Mouse (Mus musculus): ENCODE measurements around the gene Ccdc187. TPM values are rescaled to one million over a fixed set of nuclear protein-coding genes. Genes with fewer than 3 reads are reported as not detected.

Gene Ccdc187
- polyA plus RNA-seq, 1 experiment from 2014 or later = not detected

DNA sequence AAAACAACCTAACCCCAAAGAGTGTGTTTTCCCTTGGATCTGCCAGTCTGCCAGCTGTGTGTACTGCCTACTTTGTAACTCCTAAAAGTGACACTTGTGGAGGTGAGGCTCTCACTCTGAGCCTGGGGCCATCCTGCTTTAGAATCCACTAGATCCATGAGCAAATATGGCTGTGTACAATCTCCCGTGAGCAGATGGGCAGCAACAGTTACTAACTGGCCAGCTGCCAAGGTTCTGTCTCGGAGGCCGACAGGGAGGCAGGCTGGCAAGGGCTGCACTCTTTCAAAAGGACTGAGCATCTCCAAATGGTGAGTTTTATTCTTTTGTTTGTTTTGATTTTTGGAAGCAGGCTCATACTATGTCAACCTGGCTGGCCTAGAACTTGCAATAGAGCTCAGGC is 79.8 kb downstream of the Ccdc187 start:
- Histone ChIP-seq H3K4me1 (ENCODE audit: control insufficient read depth, insufficient read depth, low read length) (no peaks in the 10 kb centered on the region), H3K4me2 (ENCODE audit: low read depth, low read length) (no peak overlapping the region), H3K27ac (replicated peaks; ENCODE audit: low read depth, low read length) (no peak overlapping the region), H3K9ac (replicated peaks; ENCODE audit: low read length) (no peak overlapping the region), H3K4me3 (ENCODE audit: low read depth, low read length) (no peak overlapping the region), H3K9me3 (replicated peaks; ENCODE audit: control insufficient read depth, low read length) (no peaks in the 10 kb centered on the region), H3K27me3 (ENCODE audit: control insufficient read depth, insufficient read depth, low read length) (no peaks in the 10 kb centered on the region), H3K36me3 (replicated peaks; ENCODE audit: control insufficient read depth, insufficient read depth, low read depth, low read length) (peaks cover 6% of the 10 kb centered on the region; the same call in 1 of the 2 replicates)
- WGBS = 58% methylated on average over 3 of the region's 3 CpGs
- ATAC-seq (replicated peaks; ENCODE audit: insufficient number of reproducible peaks, low FRiP score, low TSS enrichment, low read depth) (no peak), DNase-seq (ENCODE audit: low spot score) (no peak)

DNA sequence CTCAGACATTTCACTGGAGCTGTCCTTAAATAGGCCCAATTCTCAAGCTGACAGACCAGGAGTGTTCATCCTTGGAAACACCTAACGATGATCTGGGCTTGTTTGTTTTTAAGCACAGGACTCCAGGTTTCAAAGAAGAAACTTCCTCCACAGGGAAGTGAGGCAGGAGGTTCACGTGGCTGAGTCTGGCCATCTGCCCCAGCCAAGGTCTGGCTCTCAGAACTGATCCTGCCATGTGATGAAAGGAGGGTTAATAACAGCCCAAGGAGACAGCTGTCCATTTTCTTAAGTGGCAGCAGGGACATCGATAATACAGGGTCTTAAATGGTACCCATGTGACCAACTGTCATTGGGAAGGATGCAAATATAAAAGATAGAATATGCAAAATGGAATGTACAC is 84.8 kb downstream of the Ccdc187 start:
- no peak for ATAC-seq (replicated peaks; ENCODE audit: insufficient number of reproducible peaks, low FRiP score, low TSS enrichment, low read depth)
- Histone ChIP-seq H3K27me3 (ENCODE audit: control insufficient read depth, insufficient read depth, low read length) (peaks cover 34% of the 10 kb centered on the region), H3K4me3 (ENCODE audit: low read depth, low read length) (no peak overlapping the region), H3K4me2 (ENCODE audit: low read depth, low read length) (no peak overlapping the region), H3K9ac (replicated peaks; ENCODE audit: low read length) (no peak overlapping the region), H3K9me3 (replicated peaks; ENCODE audit: control insufficient read depth, low read length) (no peaks in the 10 kb centered on the region), H3K4me1 (ENCODE audit: control insufficient read depth, insufficient read depth, low read length) (peaks cover 4% of the 10 kb centered on the region), H3K36me3 (replicated peaks; ENCODE audit: control insufficient read depth, insufficient read depth, low read depth, low read length) (peaks cover 6% of the 10 kb centered on the region; the same call in 1 of the 2 replicates), H3K27ac (replicated peaks; ENCODE audit: low read depth, low read length) (no peak overlapping the region)
- 78% methylated on average over 3 of the region's 3 CpGs for WGBS
- DNase-seq (ENCODE audit: low spot score) = no peak

DNA sequence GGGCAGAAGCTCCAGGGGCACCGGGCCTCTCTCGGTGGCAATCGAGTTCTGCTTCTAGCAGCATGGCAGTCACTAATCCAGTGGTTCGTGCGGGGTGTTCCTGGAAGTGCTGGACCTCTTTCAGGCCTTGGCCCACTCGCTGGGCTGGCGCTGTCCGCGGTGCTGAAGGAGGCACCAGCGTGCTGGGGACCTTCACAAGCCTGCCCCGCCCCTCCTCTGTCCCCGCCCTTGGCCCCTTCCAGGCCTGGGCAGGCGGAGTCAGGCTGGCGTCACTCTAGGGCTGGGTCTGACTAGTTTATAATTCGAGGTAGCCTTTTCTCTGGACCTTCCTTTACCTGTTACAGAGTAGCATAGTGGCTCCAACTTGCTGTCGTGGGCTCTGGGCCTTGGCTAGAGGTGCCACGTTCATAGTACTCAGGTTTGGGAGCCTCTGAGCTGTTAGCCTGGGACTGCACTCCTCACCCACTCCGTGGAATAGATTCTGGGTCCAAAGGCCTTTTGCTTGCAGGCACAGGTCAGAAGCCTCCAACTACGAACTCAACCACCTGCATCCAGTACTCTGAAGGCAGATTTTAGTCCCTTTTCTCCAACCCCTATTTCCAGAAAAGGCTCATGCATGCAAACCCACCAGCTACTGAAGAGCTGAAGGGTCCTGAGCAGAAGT is 86.1 kb downstream of the Ccdc187 start, which contains the start of gene Lhx3:
Gene Lhx3 (minus strand): TSS at position 164 of the 664 bp plus-strand sequence.
- DNase-seq (ENCODE audit: low spot score) = peak; percentile 96
- 4% methylated on average over 19 of the region's 19 CpGs for WGBS
- Histone ChIP-seq H3K27me3 (ENCODE audit: control insufficient read depth, insufficient read depth, low read length) (peaks cover 47% of the 10 kb centered on the region), H3K9me3 (replicated peaks; ENCODE audit: control insufficient read depth, low read length) (no peaks in the 10 kb centered on the region), H3K4me1 (ENCODE audit: control insufficient read depth, insufficient read depth, low read length) (peaks cover 4% of the 10 kb centered on the region), H3K36me3 (replicated peaks; ENCODE audit: control insufficient read depth, insufficient read depth, low read depth, low read length) (peaks cover 3% of the 10 kb centered on the region; the same call in 1 of the 2 replicates), H3K27ac (replicated peaks; ENCODE audit: low read depth, low read length) (no peak within 1 kb of the TSS), H3K4me2 (ENCODE audit: low read depth, low read length) (no peak within 1 kb of the TSS), H3K4me3 (ENCODE audit: low read depth, low read length) (no peak within 1 kb of the TSS), H3K9ac (replicated peaks; ENCODE audit: low read length) (no peak within 1 kb of the TSS)
- ATAC-seq (replicated peaks; ENCODE audit: insufficient number of reproducible peaks, low FRiP score, low TSS enrichment, low read depth) = peak; percentile 80; the same call in 1 of the 2 replicates

DNA sequence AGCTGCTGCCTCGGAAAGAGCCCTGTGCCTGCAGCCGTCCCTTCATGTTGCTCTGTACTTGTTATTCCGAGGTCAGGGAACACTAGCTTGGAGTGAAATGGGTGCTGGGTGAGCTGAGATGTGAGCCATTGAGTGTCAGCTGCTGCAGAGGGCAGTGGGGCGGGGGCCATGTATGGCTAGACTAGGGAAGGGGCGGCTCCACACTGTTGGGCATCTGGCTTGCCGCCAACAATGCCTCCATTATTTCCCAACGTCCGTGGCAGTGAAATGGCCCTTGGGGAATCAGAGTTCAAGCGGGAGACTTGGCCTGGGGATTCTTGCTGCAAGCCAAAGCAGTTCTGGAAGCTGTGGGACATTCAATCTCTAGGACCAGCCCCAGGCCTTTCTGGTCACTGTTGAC is 86.8 kb downstream of the Ccdc187 start:
- peaks cover 4% of the 10 kb centered on the region for H3K4me1 ChIP-seq (ENCODE audit: control insufficient read depth, insufficient read depth, low read length)
- no peaks in the 10 kb centered on the region for H3K9me3 ChIP-seq (replicated peaks; ENCODE audit: control insufficient read depth, low read length)
- DNase-seq (ENCODE audit: low spot score) = no peak
- peaks cover 3% of the 10 kb centered on the region; the same call in 1 of the 2 replicates for H3K36me3 ChIP-seq (replicated peaks; ENCODE audit: control insufficient read depth, insufficient read depth, low read depth, low read length)
- H3K4me3 ChIP-seq (ENCODE audit: low read depth, low read length) = no peak overlapping the region
- 4% methylated on average over 9 of the region's 9 CpGs for WGBS
- no peak overlapping the region for H3K27ac ChIP-seq (replicated peaks; ENCODE audit: low read depth, low read length)
- H3K9ac ChIP-seq (replicated peaks; ENCODE audit: low read length) = no peak overlapping the region
- peaks cover 53% of the 10 kb centered on the region for H3K27me3 ChIP-seq (ENCODE audit: control insufficient read depth, insufficient read depth, low read length)
- no peak overlapping the region for H3K4me2 ChIP-seq (ENCODE audit: low read depth, low read length)
- ATAC-seq (replicated peaks; ENCODE audit: insufficient number of reproducible peaks, low FRiP score, low TSS enrichment, low read depth) = peak; percentile 21

DNA sequence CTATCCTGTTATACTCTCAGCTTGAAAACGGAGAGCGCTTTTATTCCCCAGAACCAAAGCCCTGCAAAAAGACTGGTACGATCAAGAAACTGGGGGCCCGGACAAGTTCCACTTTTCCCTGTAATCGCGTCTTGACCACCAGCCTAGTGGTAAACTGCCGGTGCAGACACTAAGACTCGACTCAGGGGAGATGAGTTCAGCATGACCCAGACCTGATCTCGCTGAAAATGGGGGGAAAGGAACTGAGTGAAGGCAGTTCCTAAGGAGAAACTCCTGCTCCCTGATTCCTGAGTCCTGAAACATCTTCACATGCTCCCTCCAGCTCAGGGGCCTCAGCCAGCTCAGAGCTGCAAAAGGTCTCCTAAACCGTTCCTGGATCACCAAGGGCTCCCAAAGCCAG is 88.6 kb downstream of the Ccdc187 start:
- Histone ChIP-seq H3K27me3 (ENCODE audit: control insufficient read depth, insufficient read depth, low read length) (peaks cover 71% of the 10 kb centered on the region), H3K4me1 (ENCODE audit: control insufficient read depth, insufficient read depth, low read length) (peaks cover 4% of the 10 kb centered on the region), H3K36me3 (replicated peaks; ENCODE audit: control insufficient read depth, insufficient read depth, low read depth, low read length) (no peaks in the 10 kb centered on the region), H3K9me3 (replicated peaks; ENCODE audit: control insufficient read depth, low read length) (no peaks in the 10 kb centered on the region), H3K27ac (replicated peaks; ENCODE audit: low read depth, low read length) (no peak overlapping the region), H3K4me2 (ENCODE audit: low read depth, low read length) (no peak overlapping the region), H3K9ac (replicated peaks; ENCODE audit: low read length) (no peak overlapping the region), H3K4me3 (ENCODE audit: low read depth, low read length) (no peak overlapping the region)
- DNase-seq (ENCODE audit: low spot score) = no peak
- no peak for ATAC-seq (replicated peaks; ENCODE audit: insufficient number of reproducible peaks, low FRiP score, low TSS enrichment, low read depth)
- WGBS = 8% methylated on average over 10 of the region's 10 CpGs

DNA sequence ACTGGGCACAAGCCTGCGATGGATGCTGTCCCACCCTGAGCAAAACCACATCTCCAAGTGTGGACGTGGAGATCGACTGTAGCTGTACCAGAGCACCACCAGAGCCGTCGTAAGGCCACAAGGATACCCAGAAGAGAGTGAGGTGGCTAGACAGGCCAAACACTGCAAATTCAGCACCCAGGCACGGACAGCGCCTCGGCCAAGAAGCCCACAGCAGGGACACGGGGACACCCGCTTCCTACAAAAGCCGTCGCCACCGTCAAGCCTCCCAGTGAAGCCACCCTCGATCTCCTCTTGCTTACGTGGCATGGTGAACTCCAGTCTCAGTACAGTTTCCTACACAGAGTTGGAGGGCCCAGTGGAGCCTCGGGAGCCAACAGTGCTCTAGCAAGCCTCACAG is 89.2 kb downstream of the Ccdc187 start:
- Histone ChIP-seq H3K36me3 (replicated peaks; ENCODE audit: control insufficient read depth, insufficient read depth, low read depth, low read length) (no peaks in the 10 kb centered on the region), H3K27ac (replicated peaks; ENCODE audit: low read depth, low read length) (no peak overlapping the region), H3K4me1 (ENCODE audit: control insufficient read depth, insufficient read depth, low read length) (peaks cover 4% of the 10 kb centered on the region), H3K27me3 (ENCODE audit: control insufficient read depth, insufficient read depth, low read length) (peaks cover 78% of the 10 kb centered on the region), H3K9ac (replicated peaks; ENCODE audit: low read length) (no peak overlapping the region), H3K9me3 (replicated peaks; ENCODE audit: control insufficient read depth, low read length) (no peaks in the 10 kb centered on the region), H3K4me2 (ENCODE audit: low read depth, low read length) (no peak overlapping the region), H3K4me3 (ENCODE audit: low read depth, low read length) (no peak overlapping the region)
- ATAC-seq (replicated peaks; ENCODE audit: insufficient number of reproducible peaks, low FRiP score, low TSS enrichment, low read depth) (no peak), DNase-seq (ENCODE audit: low spot score) (peak; percentile 75)
- WGBS = 1% methylated on average over 16 of the region's 16 CpGs

DNA sequence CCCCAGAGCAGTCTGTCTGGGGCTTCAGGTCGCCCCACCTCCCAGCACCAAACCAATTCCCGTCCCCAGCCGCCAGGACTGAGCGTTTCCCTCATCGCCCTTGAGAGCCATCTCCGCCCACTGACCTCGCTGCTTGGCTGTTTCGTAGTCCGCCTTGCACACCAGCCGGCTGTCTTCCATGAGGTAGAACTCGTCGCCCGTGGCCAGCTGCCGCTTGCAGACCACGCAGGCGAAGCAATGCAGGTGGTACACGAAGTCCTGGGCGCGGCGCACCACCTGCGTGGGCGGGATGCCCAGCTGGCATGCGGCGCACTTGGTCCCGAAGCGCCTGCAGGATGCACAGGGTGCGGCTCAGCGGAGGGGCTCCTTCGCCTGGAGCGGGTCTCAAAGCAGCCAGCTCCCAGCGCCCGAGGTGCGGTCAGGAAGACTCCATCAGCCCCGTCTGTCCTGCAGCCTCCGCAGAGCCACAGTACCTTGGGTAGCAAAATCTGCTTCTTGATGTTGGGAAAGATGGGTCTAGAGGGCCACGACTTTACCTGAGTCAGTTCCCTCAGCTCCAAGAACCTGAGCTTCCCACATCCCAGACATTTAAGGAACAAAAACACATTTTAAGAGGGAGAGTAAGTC is 91.4 kb downstream of the Ccdc187 start:
- H3K4me3 ChIP-seq (ENCODE audit: low read depth, low read length) = no peak overlapping the region
- no peak overlapping the region for H3K27ac ChIP-seq (replicated peaks; ENCODE audit: low read depth, low read length)
- H3K36me3 ChIP-seq (replicated peaks; ENCODE audit: control insufficient read depth, insufficient read depth, low read depth, low read length) = no peaks in the 10 kb centered on the region
- H3K9me3 ChIP-seq (replicated peaks; ENCODE audit: control insufficient read depth, low read length) = no peaks in the 10 kb centered on the region
- no peak for DNase-seq (ENCODE audit: low spot score)
- H3K27me3 ChIP-seq (ENCODE audit: control insufficient read depth, insufficient read depth, low read length) = peaks cover 99% of the 10 kb centered on the region
- no peak for ATAC-seq (replicated peaks; ENCODE audit: insufficient number of reproducible peaks, low FRiP score, low TSS enrichment, low read depth)
- H3K4me2 ChIP-seq (ENCODE audit: low read depth, low read length) = no peak overlapping the region
- no peak overlapping the region for H3K9ac ChIP-seq (replicated peaks; ENCODE audit: low read length)
- WGBS = 1% methylated on average over 36 of the region's 36 CpGs
- H3K4me1 ChIP-seq (ENCODE audit: control insufficient read depth, insufficient read depth, low read length) = peaks cover 4% of the 10 kb centered on the region
